Mouse (Mus musculus) spleen, postnatal 36 days (tissue): ENCODE measurements at regions not wholly inside any gene's neighbourhood (a gene's known extent, or its start where the extent isn't known, plus 50 kb on each side); places are given as distances from the start of the nearest gene placed in this dataset.

Experiments used
- DNase-seq, 2 experiments: peaks; one replicate each; pipeline ENCODE4 v3.0.0; 2022; ENCODE audit warnings: low spot score in 2 of 2, mixed read lengths in 1 of 2

- DNase-seq, result peak in 1 of 2 experiments; percentile 1
These were observed 56.5 kb upstream of the Phox2b start for GRCm38 (mm10) chr5:67155582-67155981.

- DNase-seq, result no peak
These were observed 57.8 kb upstream of the Phox2b start for GRCm38 (mm10) chr5:67156911-67157310.

DNA sequence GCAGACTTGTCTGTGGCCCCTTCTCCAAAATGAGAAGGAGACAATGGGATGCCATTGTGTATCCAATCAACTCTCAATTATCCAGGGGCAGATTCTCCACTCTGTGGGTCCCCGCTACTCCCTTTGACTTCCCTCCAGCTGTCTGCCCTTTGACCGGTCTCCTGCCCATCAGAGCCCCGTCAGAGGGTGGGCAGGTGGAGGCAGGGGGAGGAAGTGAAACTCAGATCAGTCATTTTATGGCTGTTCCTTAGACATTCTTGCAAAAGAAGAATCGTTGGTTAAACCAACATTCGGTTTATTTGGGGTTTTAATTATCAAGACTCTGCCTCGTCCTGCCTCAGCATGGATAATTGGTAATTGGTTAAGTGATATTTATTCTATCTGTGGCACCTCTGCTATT is 77.7 kb upstream of the Phox2b start:
- DNase-seq, result peak in 1 of 2 experiments; percentile 4

GRCm38 (mm10) chr5:67179221-67179620 is 80.1 kb upstream of the Phox2b start:
- no peak for DNase-seq

- DNase-seq, result no peak
These were observed 70.9 kb upstream of the Tmem33 start for GRCm38 (mm10) chr5:67189376-67189901.

- no peak for DNase-seq
These were observed 66.3 kb upstream of the Tmem33 start for GRCm38 (mm10) chr5:67194065-67194464.

GRCm38 (mm10) chr5:67205083-67205738 is 55.2 kb upstream of the Tmem33 start:
- DNase-seq, result no peak
